Mouse (Mus musculus): Measurements from ENCODE around the gene Gm4303. TPM values are rescaled to one million over a fixed set of nuclear protein-coding genes. Genes with fewer than 3 reads are reported as not detected.
"Not testable (repeated sequence)": the region's sequence is repeated elsewhere in the genome, so short reads cannot be mapped to it uniquely, and the experiment has no call there.

The Gm4303 gene
- not detected for polyA plus RNA-seq (2017; shearing (Covaris generic))

GRCm38 (mm10) chr10:100345672-100346071, at the start of gene Gm4303:
Gene Gm4303, plus strand, starts transcription at chr10:100345972.
- not testable (repeated sequence) for ATAC-seq

GRCm38 (mm10) chr10:100296105-100296504, 49.7 kb upstream of the Gm4303 start:
- ATAC-seq, result no peak

GRCm38 (mm10) chr10:100300106-100300505, 45.7 kb upstream of the Gm4303 start:
- ATAC-seq, result not testable (repeated sequence)

GRCm38 (mm10) chr10:100335376-100335775, 10.4 kb upstream of the Gm4303 start, which contains the start of gene Gm4301:
Gene Gm4301, plus strand, starts transcription at chr10:100335676.
- not testable (repeated sequence) for ATAC-seq

GRCm38 (mm10) chr10:100340536-100340935, 5.2 kb upstream of the Gm4303 start, which contains the start of gene Gm4302:
Gene Gm4302, plus strand, starts transcription at chr10:100340836.
- not testable (repeated sequence) for ATAC-seq

- not testable (repeated sequence) for ATAC-seq
These were observed 5.0 kb downstream of the Gm4303 start, which contains the start of gene Gm4305 for GRCm38 (mm10) chr10:100350793-100351192. Gene Gm4305, plus strand, starts transcription at chr10:100351093.

- not testable (repeated sequence) for ATAC-seq
These were observed 11.1 kb downstream of the Gm4303 start for GRCm38 (mm10) chr10:100356841-100357240.

- not testable (repeated sequence) for ATAC-seq
These were observed 15.3 kb downstream of the Gm4303 start, which contains the start of gene Gm4307 for GRCm38 (mm10) chr10:100361038-100361437. Gene Gm4307, plus strand, starts transcription at chr10:100361338.

- not testable (repeated sequence) for ATAC-seq
These were observed 36.7 kb downstream of the Gm4303 start, which contains the start of gene Gm4312 for GRCm38 (mm10) chr10:100382460-100382859. Gene Gm4312, minus strand, starts transcription at chr10:100382560.

Other genes starting within 250 kb of the Gm4303 start
- gene Gm4301, start 10.3 kb upstream of the Gm4303 start, polyA plus RNA-seq (2017; shearing (Covaris generic)), result not detected
- gene Gm4302, start 5.1 kb upstream of the Gm4303 start, polyA plus RNA-seq (2017; shearing (Covaris generic)), result not detected
- gene Gm4305, start 5.1 kb downstream of the Gm4303 start, polyA plus RNA-seq (2017; shearing (Covaris generic)), result not detected
- not detected for gene Gm4307, start 15.4 kb downstream of the Gm4303 start, polyA plus RNA-seq (2017; shearing (Covaris generic))
- not detected for gene Gm4312, start 36.6 kb downstream of the Gm4303 start, polyA plus RNA-seq (2017; shearing (Covaris generic))
- 1 to 10 TPM; 1.3 to 2.9 TPM for gene Tmtc3, start 141.4 kb downstream of the Gm4303 start, polyA plus RNA-seq (2017; shearing (Covaris generic))
- 1 to 10 TPM; 3.7 to 5.2 TPM for gene Cep290, start 141.6 kb downstream of the Gm4303 start, polyA plus RNA-seq (2017; shearing (Covaris generic))
- 10 to 100 TPM in 1 of 2 experiments, 1 to 10 TPM in 1; 8.9 to 10.6 TPM for gene 4930430F08Rik, start 244.5 kb downstream of the Gm4303 start, polyA plus RNA-seq (2017; shearing (Covaris generic))
- not detected for gene 1700017N19Rik, start 244.5 kb downstream of the Gm4303 start, polyA plus RNA-seq (2017; shearing (Covaris generic))

Data from activated CD4-positive, CD25-positive, alpha-beta regulatory T cell, adult 4 months (primary cell).